Mouse (Mus musculus) olfactory bulb, adult 2 months (tissue): ENCODE results near the gene Map1a.

Experiments
- CTCF ChIP-seq: fragments of 200-500 bp; IDR thresholded peaks from 2 replicates; pipeline ENCODE4 v1.5.1; 2012; ENCODE audit warnings: low read depth, mild to moderate bottlenecking, low read length, moderate library complexity; ENCODE audit not compliant: insufficient read depth
- POLR2A ChIP-seq: fragments of 200-500 bp; IDR thresholded peaks from 2 replicates; pipeline ENCODE4 v1.6.1; 2012; ENCODE audit warnings: mild to moderate bottlenecking, low read depth, low read length, moderate library complexity; ENCODE audit not compliant: insufficient read depth

GRCm38 (mm10) chr2:121323693-121324470, 34.5 kb downstream of the Map1a start:
- TF ChIP-seq POLR2A: no peak
- TF ChIP-seq CTCF: no peak
